ENCODE assay signal across 15 mouse cellular contexts in genomic region chr6:148918841-148919398, GRCm38 (mm10).
"Had no signal": no experiment of that assay in that cellular context is flagged by ENCODE, and none has a peak within 500 bp of the region (broad histone marks: within the 10 kb centered on the region; RNA-seq: fewer than 3 reads in every experiment).

No protein-coding gene starts in this region.

- H3K4me1 ChIP-seq: kidney, embryonic 15.5 days; limb, embryonic 15.5 days; liver, embryonic 12.5 days; midbrain, embryonic 15.5 days; stomach, embryonic 15.5 days had no signal

- H3K9me3 ChIP-seq: kidney, embryonic 15.5 days; limb, embryonic 15.5 days; liver, embryonic 12.5 days; megakaryocyte, embryonic 14.5 days; midbrain, embryonic 15.5 days; stomach, embryonic 15.5 days had no signal

- ATAC-seq: liver, embryonic 12.5 days; midbrain, embryonic 15.5 days had no signal

- H3K27ac ChIP-seq: left cerebral cortex, adult 2 months; limb, embryonic 15.5 days; liver, embryonic 12.5 days; midbrain, embryonic 15.5 days; stomach, embryonic 15.5 days had no signal

- H3K4me2 ChIP-seq: kidney, embryonic 15.5 days; limb, embryonic 15.5 days; liver, embryonic 12.5 days; lung, embryonic 14.5 days; midbrain, embryonic 11.5 days; midbrain, embryonic 15.5 days; stomach, embryonic 15.5 days had no signal

- H3K4me3 ChIP-seq: kidney, embryonic 15.5 days; left cerebral cortex, adult 2 months; limb, embryonic 15.5 days; liver, embryonic 12.5 days; megakaryocyte, embryonic 14.5 days; midbrain, embryonic 15.5 days; stomach, embryonic 15.5 days had no signal

- DNase-seq: kidney, postnatal 14 days; lung, embryonic 14.5 days; lung, postnatal 10 days; lung, postnatal 4 days; right cerebral cortex, postnatal 14 days; thymus, adult 2 months; thymus, postnatal 25 days had no signal

- H3K9ac ChIP-seq: kidney, embryonic 15.5 days; limb, embryonic 15.5 days; liver, embryonic 12.5 days; lung, embryonic 14.5 days; midbrain, embryonic 15.5 days; stomach, embryonic 15.5 days had no signal

- H3K36me3 ChIP-seq: midbrain, embryonic 15.5 days had no signal

- H3K27me3 ChIP-seq: kidney, embryonic 15.5 days; limb, embryonic 15.5 days; liver, embryonic 12.5 days; megakaryocyte, embryonic 14.5 days; midbrain, embryonic 15.5 days; stomach, embryonic 15.5 days had no signal
